34 mouse cellular contexts compared by ENCODE assay signal in the genomic region with DNA sequence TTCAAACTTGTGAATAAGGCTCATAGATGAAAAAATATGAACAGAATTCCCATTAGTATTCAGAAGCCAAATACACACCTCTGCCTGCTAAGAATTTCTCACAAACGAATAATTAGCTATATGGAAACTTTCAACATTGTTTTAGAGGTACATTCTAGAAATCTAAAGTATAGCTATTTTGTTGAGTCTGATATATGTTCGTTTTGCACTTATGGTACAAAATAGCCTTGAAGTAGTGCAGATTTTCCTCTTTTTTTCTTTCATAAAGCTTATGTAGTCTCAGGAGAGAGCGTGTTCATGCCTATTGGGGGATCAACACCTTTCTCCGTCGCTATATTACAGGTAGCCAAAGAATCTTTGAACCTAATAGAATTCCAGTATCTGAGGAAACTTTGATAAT. TPM values are rescaled to one million over a fixed set of nuclear protein-coding genes. Genes with fewer than 3 reads are reported as not detected.
A peak's percentile ranks its signal among the peaks of the same experiment; 100 is the strongest.
DNase-seq lines count a peak whose midpoint lies in the region; ATAC-seq and TF ChIP-seq lines count a peak whose summit lies in the region.
"Had no signal": no experiment of that assay in that cellular context is flagged by ENCODE, and none has a peak within 500 bp of the region (broad histone marks: within the 10 kb centered on the region; RNA-seq: fewer than 3 reads in every experiment).

No protein-coding gene starts in this region.

- H3K9ac ChIP-seq in forebrain, embryonic 13.5 days, result peak overlapping the region; percentile 100
- H3K9ac ChIP-seq: embryonic facial prominence, embryonic 13.5 days; hindbrain, embryonic 13.5 days; limb, embryonic 12.5 days; liver, postnatal 0 days had no signal

- H3K4me3 ChIP-seq in layer of hippocampus, adult 2 months, result peak overlapping the region; percentile 89
- peak overlapping the region; percentile 50; the same call in 1 of the 2 replicates for H3K4me3 ChIP-seq in cortical plate, adult 2 months (ENCODE audit: insufficient read depth, low read length)
- H3K4me3 ChIP-seq in forebrain, embryonic 13.5 days, result peak overlapping the region; percentile 78
- no peak overlapping the region for H3K4me3 ChIP-seq in heart, embryonic 10.5 days
- H3K4me3 ChIP-seq: embryonic facial prominence, embryonic 13.5 days; hindbrain, embryonic 13.5 days; limb, embryonic 12.5 days; megakaryocyte, embryonic 14.5 days had no signal

- peaks cover 17% of the 10 kb centered on the region for H3K36me3 ChIP-seq in forebrain, embryonic 13.5 days (ENCODE audit: poor library complexity, severe bottlenecking)
- H3K36me3 ChIP-seq in heart, embryonic 10.5 days, result no peaks in the 10 kb centered on the region
- H3K36me3 ChIP-seq: embryonic facial prominence, embryonic 13.5 days; G1E; hindbrain, embryonic 13.5 days; limb, embryonic 12.5 days had no signal

- H3K4me2 ChIP-seq in forebrain, embryonic 13.5 days, result peak overlapping the region; percentile 69
- H3K4me2 ChIP-seq: hindbrain, embryonic 13.5 days; limb, embryonic 12.5 days; liver, embryonic 11.5 days had no signal

- H3K27me3 ChIP-seq in forebrain, embryonic 13.5 days, result no peaks in the 10 kb centered on the region; the same call in 1 of the 2 replicates
- H3K27me3 ChIP-seq in heart, embryonic 10.5 days (ENCODE audit: insufficient read depth, poor library complexity, severe bottlenecking), result peaks cover 97% of the 10 kb centered on the region
- H3K27me3 ChIP-seq: CH12.LX had no signal

- peak overlapping the region; percentile 100 for H3K27ac ChIP-seq in layer of hippocampus, adult 2 months
- no peak overlapping the region for H3K27ac ChIP-seq in cortical plate, adult 2 months (ENCODE audit: insufficient read depth, low read length)
- peak overlapping the region; percentile 99 for H3K27ac ChIP-seq in forebrain, embryonic 13.5 days
- H3K27ac ChIP-seq in heart, embryonic 10.5 days, result no peak overlapping the region
- H3K27ac ChIP-seq: embryonic facial prominence, embryonic 13.5 days; hindbrain, embryonic 13.5 days; kidney, postnatal 0 days; limb, embryonic 12.5 days; stomach, postnatal 0 days had no signal

- no peaks in the 10 kb centered on the region for H3K9me3 ChIP-seq in forebrain, embryonic 13.5 days (replicated peaks)
- H3K9me3 ChIP-seq in heart, embryonic 10.5 days, result no peaks in the 10 kb centered on the region
- H3K9me3 ChIP-seq: embryonic facial prominence, embryonic 13.5 days; hindbrain, embryonic 13.5 days; limb, embryonic 12.5 days had no signal

- 2% methylated on average over 5 of the region's 5 CpGs for WGBS in forebrain, embryonic 13.5 days
- WGBS in heart, embryonic 10.5 days, result 7% methylated on average over 5 of the region's 5 CpGs

- no peak for TF ChIP-seq POLR2A in cortical plate, adult 2 months (IDR thresholded peaks at IDR 0.05; ENCODE audit: extremely low read depth, insufficient read depth, low read length)

- H3K4me1 ChIP-seq in cortical plate, adult 2 months (ENCODE audit: control insufficient read depth, insufficient read depth, low read length), result peaks cover 1% of the 10 kb centered on the region; the same call in 1 of the 2 replicates
- H3K4me1 ChIP-seq in forebrain, embryonic 13.5 days, result peaks cover 10% of the 10 kb centered on the region
- 0 out of 2 replicates have a peak, but pooled peaks cover 5% of the 10 kb centered on the region for H3K4me1 ChIP-seq in heart, embryonic 10.5 days

- no peak for TF ChIP-seq CTCF in layer of hippocampus, adult 2 months (conservative IDR thresholded peaks at IDR 0.05)
- TF ChIP-seq CTCF in cortical plate, adult 2 months (IDR thresholded peaks at IDR 0.05; ENCODE audit: extremely low read depth, insufficient read depth, low read length), result no peak

- no peak for ATAC-seq in forebrain, embryonic 13.5 days
- ATAC-seq: liver, postnatal 0 days had no signal

- DNase-seq in layer of hippocampus, adult 2 months (ENCODE audit: low spot score in 2 of 2), result no peak
- no peak for DNase-seq in layer of hippocampus, postnatal 25 days (ENCODE audit: extremely low spot score in 1 of 2, low spot score in 1 of 2)
- DNase-seq in NIH3T3 (ENCODE audit: low read depth), result peak; percentile 42
- no peak for DNase-seq in heart, embryonic 10.5 days (ENCODE audit: low spot score)
- no peak for DNase-seq in lung, adult 18-20 months
- DNase-seq: adrenal gland, adult 2 months; B cell, adult 2 months; cerebellum, adult 18-20 months; cerebellum, postnatal 25 days; gastrocnemius, postnatal 10 days; kidney, adult 2 months; liver, postnatal 0 days; thymus, adult 2 months; thymus, postnatal 4 days had no signal

RNA-seq across cellular contexts. Expression of gene Gm43517, which starts 7.9 kb away (rescaled TPM):
- 10 to 100 TPM; 11.7 to 12.8 TPM for total RNA-seq in layer of hippocampus, adult 2 months (2021)
- total RNA-seq in layer of hippocampus, postnatal 25 days (2021), result 10 to 100 TPM in 1 of 2 experiments, 1 to 10 TPM in 1; 7.1 to 13.1 TPM
- 2.1 and 2.3 TPM in 2 replicates for polyA plus RNA-seq in cortical plate, adult 2 months (2012; rRNA removed)
- 1.9 and 2.4 TPM in 2 replicates for polyA plus RNA-seq in forebrain, embryonic 13.5 days (2015; fragmentation: Nextera tagmentation; extraction: Ambion mirVana)
- not detected in 2 replicates for polyA plus RNA-seq in heart, embryonic 10.5 days (2016; fragmentation: Nextera tagmentation; extraction: Ambion mirVana)
- total RNA-seq: adrenal gland, adult 2 months; adrenal gland, postnatal 4 days; CH12.LX; gastrocnemius, postnatal 10 days; granulocyte monocyte progenitor cell, adult 5-6 weeks had no signal
- polyA plus RNA-seq: adrenal gland, adult 2 months; embryonic facial prominence, embryonic 13.5 days; G1E; heart, embryonic 11.5 days; heart, postnatal 0 days; hindbrain, embryonic 13.5 days; intestine, embryonic 14.5 days; kidney, adult 2 months; kidney, postnatal 0 days; large intestine, adult 2 months; limb, embryonic 12.5 days; liver, embryonic 11.5 days; liver, postnatal 0 days; midbrain, postnatal 0 days; neural tube, embryonic 14.5 days; small intestine, adult 2 months; stomach, postnatal 0 days had no signal

RNA-seq across cellular contexts. Expression of gene Foxg1, which starts 10.4 kb away (rescaled TPM):
- 100 to 1,000 TPM; 149 to 167 TPM for total RNA-seq in layer of hippocampus, adult 2 months (2021)
- total RNA-seq in layer of hippocampus, postnatal 25 days (2021), result 100 to 1,000 TPM; 148 to 181 TPM
- 61.2 and 63.1 TPM in 2 replicates for polyA plus RNA-seq in cortical plate, adult 2 months (2012; rRNA removed)
- polyA plus RNA-seq in forebrain, embryonic 13.5 days (2015; fragmentation: Nextera tagmentation; extraction: Ambion mirVana), result 76.5 and 98.6 TPM in 2 replicates
- polyA plus RNA-seq in heart, embryonic 10.5 days (2016; fragmentation: Nextera tagmentation; extraction: Ambion mirVana), result 0.79 TPM in 1 of 2 replicates, not detected in the other
- total RNA-seq: adrenal gland, adult 2 months; CH12.LX; granulocyte monocyte progenitor cell, adult 5-6 weeks had no signal
- polyA plus RNA-seq: adrenal gland, adult 2 months; G1E; heart, postnatal 0 days; intestine, embryonic 14.5 days; kidney, adult 2 months; kidney, postnatal 0 days; large intestine, adult 2 months; limb, embryonic 12.5 days; liver, postnatal 0 days; neural tube, embryonic 14.5 days; small intestine, adult 2 months; stomach, postnatal 0 days had no signal

Comparison
In these comparisons a context has a peak if more than half of its experiments do, and no peak if none do; other contexts are left out.
1. H3K27ac ChIP-seq: peak in layer of hippocampus, adult 2 months (single experiment) and forebrain, embryonic 13.5 days (single experiment); none in cortical plate, adult 2 months (single experiment) and heart, embryonic 10.5 days (single experiment).
2. RNA of gene Foxg1, which starts 10.4 kb away (polyA plus RNA-seq): 76.5 to 98.6 TPM in forebrain, embryonic 13.5 days and 61.2 to 63.1 TPM in cortical plate, adult 2 months; 0.79 TPM in heart, embryonic 10.5 days; every median in the first group is over 10 times any median in the second.